Mouse (Mus musculus): ENCODE measurements around the gene Gm10521. TPM values are rescaled to one million over a fixed set of nuclear protein-coding genes. Genes with fewer than 3 reads are reported as not detected.
"Not testable (repeated sequence)": the region's sequence is repeated elsewhere in the genome, so short reads cannot be mapped to it uniquely, and the experiment has no call there.

The Gm10521 gene
- 0.06 and 0.21 TPM in 2 replicates for polyA plus RNA-seq (2012; rRNA removed)

- not testable (repeated sequence) for DNase-seq (ENCODE audit: low read depth, low spot score)
- WGBS, result 73% methylated on average over 5 of the region's 5 CpGs
Observed at GRCm38 (mm10) chr1:171895364-171895763, at the start of gene Gm10521. TSS of gene Gm10521 (plus strand) at chr1:171895664.

- no peak for DNase-seq (ENCODE audit: low read depth, low spot score)
Observed at GRCm38 (mm10) chr1:171848201-171848600, 47.3 kb upstream of the Gm10521 start.

GRCm38 (mm10) chr1:171848757-171849156 is 46.7 kb upstream of the Gm10521 start:
- 85% methylated on average over 4 of the region's 4 CpGs for WGBS
- DNase-seq (ENCODE audit: low read depth, low spot score), result no peak

GRCm38 (mm10) chr1:171849454-171849853 is 46.0 kb upstream of the Gm10521 start:
- 75% methylated on average over 5 of the region's 5 CpGs for WGBS
- no peak for DNase-seq (ENCODE audit: low read depth, low spot score)

- no peak for DNase-seq (ENCODE audit: low read depth, low spot score)
- WGBS, result 82% methylated on average over 4 of the region's 4 CpGs
Observed at GRCm38 (mm10) chr1:171865467-171865866, 30.0 kb upstream of the Gm10521 start.

- DNase-seq (ENCODE audit: low read depth, low spot score), result no peak
- WGBS, result 87% methylated on average over 1 of the region's 1 CpGs
Observed at GRCm38 (mm10) chr1:171886989-171887388, 8.5 kb upstream of the Gm10521 start.

- WGBS, result 77% methylated on average over 1 of the region's 1 CpGs
- no peak for DNase-seq (ENCODE audit: low read depth, low spot score)
Observed at GRCm38 (mm10) chr1:171904011-171904410, 8.5 kb downstream of the Gm10521 start.

- DNase-seq (ENCODE audit: low read depth, low spot score), result no peak
- 73% methylated on average over 13 of the region's 13 CpGs for WGBS
Observed at GRCm38 (mm10) chr1:171915638-171916458, 20.4 kb downstream of the Gm10521 start.

- no peak for DNase-seq (ENCODE audit: low read depth, low spot score)
- 66% methylated on average over 14 of the region's 14 CpGs for WGBS
Observed at GRCm38 (mm10) chr1:171917305-171918039, 22.0 kb downstream of the Gm10521 start, which contains the start of gene Slamf6. TSS of gene Slamf6 (plus strand) at chr1:171917515.

- DNase-seq (ENCODE audit: low read depth, low spot score), result no peak
- 61% methylated on average over 12 of the region's 12 CpGs for WGBS
Observed at GRCm38 (mm10) chr1:171918136-171918920, 22.9 kb downstream of the Gm10521 start.

- no peak for DNase-seq (ENCODE audit: low read depth, low spot score)
Observed at GRCm38 (mm10) chr1:171919193-171919592, 23.7 kb downstream of the Gm10521 start.

GRCm38 (mm10) chr1:171919901-171920510 is 24.5 kb downstream of the Gm10521 start:
- WGBS, result 79% methylated on average over 6 of the region's 6 CpGs

More at GRCm38 (mm10) chr1:171919193-171919592, 23.7 kb downstream of the Gm10521 start:
- 79% methylated on average over 5 of the region's 5 CpGs for WGBS

GRCm38 (mm10) chr1:171920989-171921621 is 25.6 kb downstream of the Gm10521 start:
- 45% methylated on average over 9 of the region's 9 CpGs for WGBS
- DNase-seq (ENCODE audit: low read depth, low spot score), result no peak

More at GRCm38 (mm10) chr1:171919901-171920510, 24.5 kb downstream of the Gm10521 start:
- no peak for DNase-seq (ENCODE audit: low read depth, low spot score)

- DNase-seq (ENCODE audit: low read depth, low spot score), result no peak
- 66% methylated on average over 2 of the region's 2 CpGs for WGBS
Observed at GRCm38 (mm10) chr1:171921641-171922040, 26.2 kb downstream of the Gm10521 start.

- no peak for DNase-seq (ENCODE audit: low read depth, low spot score)
- WGBS, result 92% methylated on average over 5 of the region's 5 CpGs
Observed at GRCm38 (mm10) chr1:171922844-171923243, 27.4 kb downstream of the Gm10521 start.

GRCm38 (mm10) chr1:171924900-171925299 is 29.4 kb downstream of the Gm10521 start:
- 76% methylated on average over 3 of the region's 3 CpGs for WGBS
- DNase-seq (ENCODE audit: low read depth, low spot score), result no peak

- WGBS, result 41% methylated on average over 3 of the region's 3 CpGs
Observed at GRCm38 (mm10) chr1:171933851-171934250, 38.4 kb downstream of the Gm10521 start.

GRCm38 (mm10) chr1:171938952-171939948 is 43.8 kb downstream of the Gm10521 start:
- no peak for DNase-seq (ENCODE audit: low read depth, low spot score)
- 77% methylated on average over 14 of the region's 14 CpGs for WGBS

More at GRCm38 (mm10) chr1:171933851-171934250, 38.4 kb downstream of the Gm10521 start:
- no peak for DNase-seq (ENCODE audit: low read depth, low spot score)

All from large intestine, adult 2 months (tissue).